Mouse (Mus musculus): ENCODE measurements around the gene Cd2ap. TPM values are rescaled to one million over a fixed set of nuclear protein-coding genes. Genes with fewer than 3 reads are reported as not detected.

The Cd2ap gene
- polyA plus RNA-seq (2017; shearing (Covaris generic)), result 28.2 TPM

GRCm38 (mm10) chr17:42876001-42876903, at the start of gene Cd2ap:
Gene Cd2ap (minus strand): TSS chr17:42876665.

Other genes with a start within 250 kb of the Cd2ap start
- not detected for gene Adgrf4, start 184.4 kb downstream of the Cd2ap start, polyA plus RNA-seq (2017; shearing (Covaris generic))
- gene Adgrf2, start 134.5 kb downstream of the Cd2ap start, polyA plus RNA-seq (2017; shearing (Covaris generic)), result not detected
- 0.12 TPM for gene Tnfrsf21, start 139.9 kb upstream of the Cd2ap start, polyA plus RNA-seq (2017; shearing (Covaris generic))